Mouse (Mus musculus) CH12.LX (cell line): ENCODE results near the gene Actl6a.

ENCODE experiments used
- EP300 ChIP-seq: IDR thresholded peaks from 2 replicates; pipeline ENCODE4 v1.6.1; 2011; ENCODE audit warnings: low read length, improper control_type of control experiment
- KAT2A ChIP-seq: IDR thresholded peaks from 2 replicates; pipeline ENCODE4 v1.6.1; 2012; ENCODE audit warnings: low read length, improper control_type of control experiment, inconsistent platforms; ENCODE audit not compliant: insufficient replicate concordance
- POLR2AphosphoS2 ChIP-seq: IDR thresholded peaks from 2 replicates; pipeline ENCODE4 v1.6.1; 2011; ENCODE audit warnings: low read depth, low read length, improper control_type of control experiment

- TF ChIP-seq KAT2A (no peak), EP300 (no peak), POLR2AphosphoS2 (no peak)
Observed at GRCm38 (mm10) chr3:32695583-32695980, 10.5 kb upstream of the Actl6a start.
